Mouse (Mus musculus) liver, adult 2 months (tissue): ENCODE data around the gene Sfxn5.

Source experiments
- CTCF ChIP-seq: fragments of 200-500 bp; IDR thresholded peaks from 2 replicates; pipeline ENCODE4 v1.5.1; 2011; ENCODE audit warnings: low read depth, low read length, control low read depth
- POLR2A ChIP-seq: fragments of 200-500 bp; IDR thresholded peaks from 2 replicates; pipeline ENCODE4 v1.6.1; 2011; ENCODE audit warnings: low read length, control low read depth; ENCODE audit not compliant: insufficient read depth; ENCODE audit errors: extremely low read depth

- TF ChIP-seq POLR2A (no peak), CTCF (no peak)
Observed at GRCm38 (mm10) chr6:85373066-85373860, 40.0 kb upstream of the Sfxn5 start.
